Mouse (Mus musculus): ENCODE data around the gene Defb21.

Gene Defb21

DNA sequence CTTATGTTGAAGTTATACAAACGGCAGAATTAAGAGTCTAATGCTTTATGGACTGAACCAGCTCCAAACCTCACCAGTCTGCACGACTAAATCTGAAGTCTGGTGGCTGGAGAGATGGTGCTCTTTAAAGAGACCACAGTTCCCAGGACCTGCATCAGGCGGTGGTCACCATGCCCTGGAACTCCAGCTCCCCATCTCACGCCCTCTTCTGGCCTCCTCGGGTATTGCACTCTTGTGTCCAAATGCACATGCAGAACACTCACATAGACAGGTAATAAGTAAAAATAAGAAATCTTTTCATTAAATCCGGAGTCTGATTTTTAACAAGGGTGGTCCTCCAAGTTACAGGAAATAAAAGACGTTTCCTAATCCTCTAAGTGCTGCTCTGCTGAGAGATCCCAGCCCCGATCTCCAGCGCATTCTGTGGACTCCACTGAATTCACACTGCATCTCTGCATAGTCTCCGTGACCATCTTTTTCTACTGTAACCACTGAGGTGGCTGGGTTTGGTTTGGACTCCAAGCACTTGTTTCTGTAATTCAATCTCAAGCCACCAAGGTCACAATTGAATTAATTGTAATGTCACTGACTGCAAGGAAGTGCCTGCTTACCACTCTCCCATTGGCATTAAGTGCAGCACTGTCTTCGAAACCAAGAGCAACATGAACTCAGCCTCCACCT is at the start of gene Defb21:
Gene Defb21, plus strand, starts transcription at position 631 of the 681 bp plus-strand sequence.
- DNase-seq (ENCODE audit: low spot score), result peak; percentile 79

DNA sequence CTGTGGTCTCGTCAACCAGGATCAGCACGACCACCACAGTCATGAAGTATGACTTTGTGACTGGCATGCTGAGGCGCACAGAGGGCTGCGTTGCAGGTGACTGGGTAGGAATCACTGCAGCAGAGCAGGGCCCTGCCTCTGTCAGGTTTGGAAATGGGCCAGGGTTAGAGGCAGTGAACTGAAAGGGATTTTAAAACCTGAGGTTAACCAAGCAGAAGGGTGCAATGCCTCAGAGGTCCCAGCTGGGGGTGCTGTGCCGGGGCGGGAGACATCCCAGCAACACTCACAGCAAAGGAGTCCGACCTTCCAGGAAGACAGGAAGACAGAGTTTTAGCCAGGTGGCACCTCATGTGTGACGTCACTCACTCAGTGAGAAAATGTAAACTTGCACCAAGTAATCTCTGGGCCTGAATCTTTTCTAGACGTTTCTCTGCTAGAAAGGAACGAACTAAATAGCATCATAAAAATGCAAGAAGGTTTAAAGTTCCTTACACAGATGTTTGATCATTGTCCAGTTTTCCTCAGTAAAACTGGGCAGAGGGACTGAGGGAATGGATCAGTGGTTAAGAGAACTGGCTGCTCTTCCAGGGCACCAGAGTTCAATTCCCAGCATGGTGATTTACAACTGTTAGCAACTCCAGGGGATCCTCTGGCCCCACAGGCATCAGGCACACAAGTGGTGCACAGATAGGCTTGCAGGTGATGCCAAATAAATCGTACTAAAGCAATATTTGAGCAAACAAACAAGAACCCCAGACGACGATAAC is 32.4 kb upstream of the Defb21 start, which contains the start of gene Defb29:
Gene Defb29, minus strand, starts transcription at position 155 of the 767 bp plus-strand sequence.
- peak; percentile 56 for DNase-seq (ENCODE audit: low spot score)

DNA sequence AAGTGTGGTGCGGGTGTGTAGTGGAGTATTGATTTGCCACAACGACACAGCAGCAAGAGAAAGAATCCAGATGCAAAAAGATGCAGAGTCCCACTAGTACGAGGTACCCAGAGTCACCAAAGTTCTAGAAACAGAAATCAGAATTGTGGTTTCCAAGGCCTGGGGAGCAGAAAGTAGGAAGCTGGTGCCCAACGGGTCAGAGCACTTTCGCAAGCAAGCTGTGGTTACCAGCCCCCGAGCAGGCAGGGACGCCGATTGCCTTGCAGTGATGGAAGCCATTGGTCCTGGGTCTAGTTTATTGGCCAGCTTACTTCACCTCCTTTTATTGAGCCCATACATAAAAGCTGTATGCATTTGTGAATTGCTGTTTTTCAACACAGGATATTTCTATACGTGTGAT is 30.6 kb upstream of the Defb21 start:
- no peak for DNase-seq (ENCODE audit: low spot score)

DNA sequence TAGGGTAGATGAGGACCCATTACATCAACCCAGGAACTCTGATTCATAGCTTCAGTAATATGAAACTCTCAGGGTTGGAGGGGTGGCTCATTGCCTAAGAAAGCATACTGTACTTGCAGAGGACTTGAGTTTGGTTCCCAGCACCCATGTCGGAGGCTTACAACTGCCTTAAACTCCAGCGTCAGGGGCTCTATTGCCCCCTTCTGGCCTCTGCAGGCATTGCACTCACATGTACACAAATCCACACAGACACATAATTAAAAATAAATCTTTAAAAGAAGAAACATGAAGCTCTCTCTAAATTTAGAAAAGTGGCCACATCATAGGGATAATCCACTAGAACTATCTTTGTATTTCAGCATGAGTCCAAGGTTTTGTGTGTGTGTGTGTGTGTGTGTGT is 29.6 kb upstream of the Defb21 start:
- no peak for DNase-seq (ENCODE audit: low spot score)

DNA sequence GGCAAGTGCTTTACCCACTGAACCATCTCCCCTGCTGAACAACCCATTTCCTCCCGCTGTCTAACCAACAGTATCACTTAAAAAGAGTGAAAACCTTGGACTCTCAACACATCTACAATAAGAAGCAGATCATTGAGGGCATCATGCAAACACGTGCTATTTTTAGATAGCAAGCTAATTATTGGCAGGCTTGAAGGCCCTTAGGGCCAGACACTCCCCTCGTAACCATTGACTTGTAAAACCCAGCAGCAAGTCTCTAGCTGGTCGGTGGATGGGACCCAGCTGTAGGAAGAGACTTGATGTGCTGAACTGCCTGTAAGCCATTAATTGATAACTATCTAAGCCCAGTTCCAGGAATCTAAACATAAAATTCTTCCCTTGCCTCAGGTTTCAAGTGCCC is 29.1 kb upstream of the Defb21 start:
- no peak for DNase-seq (ENCODE audit: low spot score)

DNA sequence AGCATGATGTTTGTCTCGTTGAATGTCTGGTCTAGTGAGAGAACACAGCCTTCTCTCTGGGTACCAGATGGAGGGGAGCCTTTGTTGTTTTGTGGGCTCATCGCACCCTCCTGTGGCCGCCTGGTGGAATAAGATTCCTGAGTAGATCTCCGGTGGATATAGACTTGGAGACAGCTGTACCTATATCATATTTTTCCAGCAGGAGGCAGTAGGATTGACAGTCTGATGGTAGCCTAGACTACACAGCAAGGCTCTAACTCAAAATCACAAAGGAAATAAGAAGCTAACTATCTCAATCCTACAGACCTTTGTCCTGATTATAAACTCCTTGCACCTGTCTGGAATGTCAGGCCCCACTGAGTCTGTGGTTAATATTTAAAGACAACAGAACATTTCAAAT is 27.9 kb upstream of the Defb21 start:
- DNase-seq (ENCODE audit: low spot score), result peak; percentile 75

DNA sequence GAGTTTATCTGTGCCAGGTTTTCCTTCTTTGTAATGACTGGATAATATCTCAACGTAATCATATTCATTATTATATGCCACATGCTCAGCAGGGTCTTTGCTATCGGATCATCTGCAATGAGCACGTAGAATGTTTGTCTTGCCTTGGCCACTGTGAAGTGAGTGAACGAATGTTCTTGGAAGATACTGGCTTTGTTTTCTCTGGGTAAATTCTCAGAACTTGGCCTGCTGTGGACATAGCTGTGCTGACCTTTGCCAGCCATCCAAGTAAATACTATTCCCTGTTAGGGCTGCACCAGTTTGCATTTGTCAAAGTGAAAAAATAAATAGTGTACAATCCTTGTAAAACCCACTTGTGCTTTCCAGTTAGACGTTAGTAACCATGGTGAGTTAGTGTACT is 24.4 kb upstream of the Defb21 start:
- no peak for DNase-seq (ENCODE audit: low spot score)

DNA sequence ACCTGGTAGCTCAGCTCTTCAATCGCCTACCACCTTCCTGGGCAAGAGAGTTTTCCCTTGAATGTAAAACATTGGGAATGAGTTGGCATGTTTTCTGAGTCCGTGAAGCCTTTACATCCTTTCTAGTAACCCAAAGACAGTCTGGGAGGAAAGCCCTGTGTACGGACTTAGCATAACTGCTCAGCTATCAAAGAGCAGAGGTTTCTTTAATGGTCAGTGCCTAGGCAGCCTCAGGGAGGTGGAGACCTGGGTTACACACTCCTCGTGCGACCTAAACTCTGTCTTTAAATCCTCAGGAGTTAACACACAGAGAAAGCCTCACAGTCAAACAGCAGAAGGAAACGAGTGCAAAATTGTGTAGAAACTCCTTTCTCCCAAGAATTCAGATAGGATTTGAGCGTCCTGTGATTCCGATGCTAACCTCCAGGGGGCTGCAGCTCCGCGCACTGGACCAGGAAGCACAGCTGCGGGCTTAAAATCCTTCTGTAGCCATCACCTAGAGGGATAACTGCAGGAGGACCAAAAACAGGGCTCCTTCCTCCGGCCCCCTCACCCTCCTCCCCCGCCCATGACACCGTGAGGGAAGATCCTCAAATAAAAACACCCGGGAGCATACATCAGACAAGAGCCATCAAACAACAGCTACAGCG is 18.6 kb upstream of the Defb21 start:
- peak; percentile 87 for DNase-seq (ENCODE audit: low spot score)

DNA sequence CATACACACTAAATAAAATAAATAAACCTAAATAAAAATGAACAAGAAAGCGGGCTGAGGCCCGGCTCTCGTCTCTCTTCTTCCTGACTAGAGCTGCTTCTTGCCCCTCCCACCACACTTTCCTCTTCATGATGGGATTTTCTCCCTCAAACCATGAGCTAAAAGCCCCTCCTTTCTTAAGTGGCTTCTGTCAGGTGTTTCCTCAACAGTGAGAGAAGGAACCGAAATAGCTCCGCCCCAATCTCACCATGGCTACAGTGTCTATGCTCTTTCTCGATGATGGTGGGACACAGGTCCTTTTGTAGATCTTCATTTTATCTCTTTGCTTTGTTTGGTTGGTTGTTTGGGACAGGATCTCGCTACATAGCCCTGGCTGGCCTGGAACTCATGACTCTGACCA is 15.9 kb upstream of the Defb21 start:
- DNase-seq (ENCODE audit: low spot score), result no peak

DNA sequence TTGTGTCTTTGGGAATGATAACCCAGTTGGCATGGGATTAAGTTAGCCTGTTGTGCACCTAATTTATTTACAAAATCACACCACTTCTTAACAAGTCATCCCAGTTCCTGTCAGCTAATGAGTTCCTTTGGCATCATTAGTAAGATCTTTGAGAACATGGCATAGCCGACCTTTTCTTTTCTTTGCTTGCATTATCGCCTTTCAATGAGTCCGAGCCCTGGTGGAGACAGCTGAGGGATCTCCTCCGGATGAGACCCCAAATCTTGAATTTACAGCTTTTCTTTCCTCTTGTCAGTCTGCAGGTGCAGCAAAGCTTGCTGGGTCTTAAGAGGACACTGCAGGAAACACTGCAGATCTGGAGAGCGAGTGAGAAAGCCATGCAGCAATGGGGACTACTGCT is 3.5 kb upstream of the Defb21 start, which contains the start of gene Gm17416:
Gene Gm17416, plus strand, starts transcription at position 301 of the 400 bp plus-strand sequence.
- no peak for DNase-seq (ENCODE audit: low spot score)

DNA sequence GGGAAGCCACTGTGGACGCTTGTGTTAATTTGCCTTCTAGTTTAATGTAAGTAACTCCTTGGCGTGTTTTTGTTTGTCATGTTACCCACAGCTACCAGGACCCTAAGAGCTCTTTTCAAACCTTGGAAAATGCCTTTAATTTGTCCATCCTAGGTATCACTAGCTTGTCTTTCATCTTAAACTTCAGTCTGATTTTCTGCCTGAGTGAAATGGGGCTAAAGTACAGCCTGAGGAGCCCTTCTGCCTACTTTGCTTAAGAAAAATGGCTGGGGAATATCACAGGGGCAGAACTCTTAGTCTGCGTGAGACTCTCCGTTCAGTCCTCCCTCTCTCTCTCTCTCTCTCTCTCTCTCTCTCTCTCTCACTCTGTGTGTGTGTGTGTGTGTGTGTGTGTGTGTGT is 2.7 kb upstream of the Defb21 start:
- DNase-seq (ENCODE audit: low spot score), result no peak

DNA sequence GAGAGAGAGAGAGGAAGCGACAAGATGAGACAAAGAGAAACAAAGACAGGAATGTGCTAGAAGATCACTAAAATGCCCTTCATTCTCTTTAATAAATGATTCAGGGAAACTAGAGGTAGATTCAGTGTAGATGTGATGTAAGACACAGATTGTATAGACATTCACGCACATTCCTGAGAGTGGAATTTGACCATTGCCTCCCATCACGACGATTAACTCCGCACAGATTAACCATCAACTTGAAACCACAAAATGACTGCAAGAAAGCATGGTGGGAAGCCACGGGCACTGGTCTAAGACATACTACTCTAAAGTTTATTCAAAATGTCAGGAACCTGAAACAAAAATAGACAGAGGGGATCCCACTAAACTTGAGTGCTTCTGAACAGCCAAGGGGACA is 2.2 kb upstream of the Defb21 start:
- no peak for DNase-seq (ENCODE audit: low spot score)

DNA sequence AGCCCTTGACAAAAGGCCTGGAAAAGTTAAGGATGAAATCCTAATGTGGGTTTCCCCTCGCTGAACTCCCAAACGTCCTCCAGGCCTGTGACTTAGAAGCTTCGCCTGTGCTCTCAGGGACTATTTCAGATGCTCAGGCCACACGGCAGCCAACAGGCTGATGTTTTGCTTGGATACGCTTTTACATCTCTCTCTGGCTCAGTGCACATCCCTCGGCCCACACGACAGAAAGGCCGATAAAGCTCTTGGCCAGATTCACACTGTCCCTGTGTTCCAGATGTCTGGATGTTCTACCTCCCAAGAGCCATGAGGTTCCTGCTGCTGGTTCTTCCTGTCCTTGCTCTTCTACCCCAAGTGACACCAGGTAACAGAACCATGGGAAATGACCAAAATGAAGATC is 940 bp downstream of the Defb21 start:
- no peak for DNase-seq (ENCODE audit: low spot score)

DNA sequence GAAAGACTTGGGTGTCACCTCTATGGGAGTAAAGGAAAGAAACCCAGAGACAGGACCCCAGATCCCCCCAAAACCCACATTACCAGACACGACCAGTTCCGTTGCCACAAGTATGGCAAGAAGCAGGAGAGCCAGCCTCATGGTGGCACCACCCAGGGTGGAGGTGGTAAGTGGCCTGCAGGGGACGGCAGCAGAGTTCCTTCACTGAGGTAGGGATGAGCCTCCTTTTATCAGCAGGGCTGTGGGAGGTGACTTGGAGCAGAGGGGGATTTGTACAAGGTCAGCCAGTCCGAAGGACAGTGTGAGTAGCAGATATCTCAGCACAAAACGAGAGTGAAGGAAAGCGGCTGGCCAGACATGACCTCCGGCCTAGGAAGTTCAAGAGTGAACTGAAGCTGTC is 7.6 kb downstream of the Defb21 start, which contains the start of gene Defb19:
Gene Defb19, minus strand, starts transcription at position 206 of the 400 bp plus-strand sequence.
- peak; percentile 73 for DNase-seq (ENCODE audit: low spot score)

DNA sequence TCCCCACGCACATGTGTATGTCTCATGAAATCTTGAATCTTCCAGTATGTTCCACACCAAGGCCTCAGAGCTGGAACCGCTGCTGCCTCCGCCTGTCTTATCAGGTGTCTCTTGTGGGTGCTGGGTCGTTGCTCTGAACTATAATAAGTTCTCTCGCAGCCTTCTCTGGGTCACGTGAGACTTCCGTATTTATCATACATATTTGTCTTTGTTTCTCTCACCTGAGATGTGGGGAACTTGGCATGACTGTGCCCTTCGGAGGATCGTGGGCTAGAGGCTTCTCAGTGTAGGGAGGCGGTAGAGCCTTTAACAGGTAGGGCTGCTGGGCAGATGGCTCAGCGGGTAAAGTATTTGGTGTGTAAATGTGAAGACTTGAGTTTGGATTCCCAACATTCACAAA is 8.1 kb downstream of the Defb21 start:
- DNase-seq (ENCODE audit: low spot score), result no peak

DNA sequence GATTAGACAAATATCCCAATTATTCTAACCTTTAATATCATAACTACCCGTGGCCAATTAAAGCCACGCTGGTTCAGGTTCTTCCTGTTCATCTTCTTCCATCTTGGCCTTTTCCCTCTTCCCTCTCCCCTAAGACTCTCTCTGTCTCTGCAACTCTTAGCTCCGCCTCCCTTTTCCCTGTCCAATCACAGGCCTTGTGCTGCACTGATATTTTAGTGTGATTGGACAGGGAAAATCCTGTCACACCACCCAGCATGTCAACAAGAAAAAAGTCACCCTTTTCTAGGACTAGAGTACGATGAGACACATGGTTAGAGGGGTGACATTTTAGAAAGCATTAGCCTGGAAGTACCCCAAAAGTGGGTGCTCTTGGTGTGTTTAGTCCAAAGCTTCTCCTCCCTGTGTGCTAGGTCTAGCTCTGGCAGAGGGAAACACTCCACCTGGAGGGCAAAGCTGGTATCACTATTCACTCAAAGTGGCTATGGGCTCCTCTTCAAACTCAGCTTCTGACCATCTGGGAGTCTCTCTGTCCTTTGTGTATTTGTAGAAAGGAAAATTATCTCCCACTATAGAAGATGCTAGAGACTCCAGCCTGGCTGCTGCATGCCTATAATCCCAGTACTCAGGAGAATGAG is 14.5 kb downstream of the Defb21 start:
- no peak for DNase-seq (ENCODE audit: low spot score)

DNA sequence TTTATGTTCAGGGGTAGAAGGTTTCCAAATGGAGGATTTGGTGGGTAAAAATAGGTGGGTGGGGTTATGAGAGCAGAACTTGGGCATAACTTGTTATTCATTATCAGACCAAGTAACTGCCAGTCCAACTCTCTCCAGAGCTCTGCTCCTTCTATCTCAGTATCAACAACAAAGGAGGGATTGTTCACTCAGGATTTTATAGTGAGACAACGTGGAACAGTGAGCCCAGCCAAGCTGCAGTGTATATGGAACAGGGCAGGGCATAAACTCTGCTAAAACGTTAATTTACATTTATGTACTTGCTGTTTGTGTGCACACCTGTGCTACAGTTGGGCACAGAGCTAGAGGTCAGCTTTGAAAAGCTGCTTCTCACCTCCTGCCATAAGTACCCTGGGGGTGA is 15.9 kb downstream of the Defb21 start:
- no peak for DNase-seq (ENCODE audit: low spot score)

DNA sequence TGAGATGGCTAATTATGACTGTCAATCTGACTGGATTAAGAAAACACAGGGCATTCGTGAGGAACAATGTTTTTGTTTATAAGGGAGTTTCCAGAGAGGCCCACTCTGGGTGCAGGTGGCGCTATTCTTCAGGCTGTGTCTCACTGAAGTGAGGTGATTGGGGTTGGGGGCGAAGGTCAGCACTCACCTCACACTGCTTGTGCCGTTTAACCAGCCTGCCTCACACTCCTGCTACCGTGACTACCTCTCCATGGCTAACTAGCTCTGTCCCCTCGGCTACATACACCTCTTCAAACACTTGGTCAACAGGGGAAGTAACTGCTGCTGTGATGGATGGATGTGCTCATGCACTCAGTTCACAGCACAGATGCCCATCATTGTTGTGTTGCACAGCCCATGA is 16.5 kb downstream of the Defb21 start:
- no peak for DNase-seq (ENCODE audit: low spot score)

DNA sequence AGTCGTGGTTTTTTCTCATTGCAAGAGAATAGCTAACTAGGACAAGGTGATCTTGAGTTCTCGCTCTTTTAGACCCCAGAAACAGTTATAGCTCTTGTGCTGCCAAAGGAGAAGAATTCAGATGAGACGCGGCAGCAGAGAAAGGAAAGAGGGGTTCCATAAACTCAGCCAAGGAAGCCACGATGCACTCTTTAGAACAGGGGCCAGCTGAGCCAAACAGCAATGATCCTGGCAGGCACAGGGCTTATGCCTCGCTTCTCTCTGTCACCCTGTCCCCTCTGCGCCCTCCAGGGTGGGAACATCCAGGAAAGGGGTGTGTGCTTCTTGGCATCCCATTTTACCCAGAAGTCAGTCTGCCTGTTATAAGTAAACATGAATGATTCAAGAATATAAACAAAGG is 26.8 kb downstream of the Defb21 start, which contains the start of gene Defb45:
Gene Defb45, minus strand, starts transcription at position 101 of the 400 bp plus-strand sequence.
- no peak for DNase-seq (ENCODE audit: low spot score)

DNA sequence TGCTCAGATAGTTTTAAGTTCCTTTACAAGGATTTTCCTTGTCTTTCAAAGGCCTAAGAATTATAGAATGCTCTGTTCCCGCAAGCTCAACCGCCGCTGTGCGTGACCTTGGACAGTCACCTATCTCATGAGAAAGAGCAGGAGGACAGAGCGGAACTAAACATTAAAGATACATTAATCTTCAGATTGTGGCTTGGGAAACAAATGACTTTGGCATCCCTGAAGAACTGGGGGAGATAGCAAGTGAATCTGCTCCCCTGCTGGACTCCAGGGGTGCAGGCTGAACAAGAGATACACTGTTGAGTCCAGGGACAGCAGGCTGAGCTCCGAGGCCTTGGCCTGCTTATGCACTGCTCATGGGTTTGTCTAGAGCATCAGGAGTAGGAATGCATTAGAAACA is 27.5 kb downstream of the Defb21 start:
- no peak for DNase-seq (ENCODE audit: low spot score)

DNA sequence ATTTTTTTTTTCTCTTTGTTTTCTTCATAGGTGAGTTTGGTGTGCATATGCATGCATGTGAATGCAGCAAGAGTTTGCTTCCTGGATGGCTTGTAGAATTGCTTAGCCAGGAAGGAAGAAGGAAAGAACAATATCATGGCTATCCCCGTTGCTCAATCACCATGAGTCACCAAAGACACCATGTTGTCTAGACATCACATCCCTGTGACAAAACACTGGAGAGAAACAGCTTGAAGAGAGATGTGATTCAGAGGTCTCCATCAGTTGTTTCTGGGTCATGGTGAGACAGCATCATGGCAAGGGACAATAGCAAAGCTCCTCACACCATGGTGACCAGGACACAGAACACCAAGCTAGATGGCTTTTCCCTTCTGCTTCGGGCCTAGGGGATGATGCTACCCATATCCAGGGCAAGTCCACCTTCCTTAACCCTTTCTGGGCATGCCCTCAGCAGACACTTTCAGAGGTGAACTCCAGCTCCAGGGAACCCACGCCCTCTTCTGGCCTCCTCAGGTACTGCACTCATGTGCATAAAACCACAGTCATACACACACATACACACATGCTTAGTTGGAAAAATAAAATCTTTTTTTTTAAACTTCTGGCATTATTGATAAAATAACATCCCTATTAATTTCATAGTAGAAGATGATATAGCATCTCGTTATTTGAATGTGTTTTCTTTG is 28.9 kb downstream of the Defb21 start:
- DNase-seq (ENCODE audit: low spot score), result peak; percentile 65

DNA sequence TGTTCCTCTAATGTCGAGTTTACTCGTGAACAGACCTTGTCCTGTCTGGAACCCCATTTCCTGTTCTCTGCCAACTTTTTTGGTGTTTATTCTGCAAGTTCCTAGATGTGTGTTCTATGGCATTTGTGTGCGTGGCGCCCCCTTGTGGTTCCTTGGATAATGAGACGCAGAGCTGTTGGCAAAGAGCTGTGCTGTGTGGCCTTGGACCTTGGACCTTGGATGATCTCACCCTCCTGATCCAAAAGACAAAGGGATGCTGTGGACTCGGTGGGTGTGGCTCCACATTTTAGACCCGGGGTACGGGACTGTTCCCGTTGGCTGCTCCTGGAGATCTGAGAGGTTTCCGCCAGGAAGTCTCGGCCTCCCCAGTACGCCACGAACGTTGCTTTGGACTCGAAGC is 31.5 kb downstream of the Defb21 start, which contains the start of gene Defb36:
Gene Defb36, plus strand, starts transcription at position 271 of the 400 bp plus-strand sequence.
- peak; percentile 91 for DNase-seq (ENCODE audit: low spot score)
